Mouse (Mus musculus): ENCODE results near the gene Mb21d2. TPM values are rescaled to one million over a fixed set of nuclear protein-coding genes. Genes with fewer than 3 reads are reported as not detected.

Mb21d2 gene
- polyA plus RNA-seq, 1 experiment, result 20.4 TPM

DNA sequence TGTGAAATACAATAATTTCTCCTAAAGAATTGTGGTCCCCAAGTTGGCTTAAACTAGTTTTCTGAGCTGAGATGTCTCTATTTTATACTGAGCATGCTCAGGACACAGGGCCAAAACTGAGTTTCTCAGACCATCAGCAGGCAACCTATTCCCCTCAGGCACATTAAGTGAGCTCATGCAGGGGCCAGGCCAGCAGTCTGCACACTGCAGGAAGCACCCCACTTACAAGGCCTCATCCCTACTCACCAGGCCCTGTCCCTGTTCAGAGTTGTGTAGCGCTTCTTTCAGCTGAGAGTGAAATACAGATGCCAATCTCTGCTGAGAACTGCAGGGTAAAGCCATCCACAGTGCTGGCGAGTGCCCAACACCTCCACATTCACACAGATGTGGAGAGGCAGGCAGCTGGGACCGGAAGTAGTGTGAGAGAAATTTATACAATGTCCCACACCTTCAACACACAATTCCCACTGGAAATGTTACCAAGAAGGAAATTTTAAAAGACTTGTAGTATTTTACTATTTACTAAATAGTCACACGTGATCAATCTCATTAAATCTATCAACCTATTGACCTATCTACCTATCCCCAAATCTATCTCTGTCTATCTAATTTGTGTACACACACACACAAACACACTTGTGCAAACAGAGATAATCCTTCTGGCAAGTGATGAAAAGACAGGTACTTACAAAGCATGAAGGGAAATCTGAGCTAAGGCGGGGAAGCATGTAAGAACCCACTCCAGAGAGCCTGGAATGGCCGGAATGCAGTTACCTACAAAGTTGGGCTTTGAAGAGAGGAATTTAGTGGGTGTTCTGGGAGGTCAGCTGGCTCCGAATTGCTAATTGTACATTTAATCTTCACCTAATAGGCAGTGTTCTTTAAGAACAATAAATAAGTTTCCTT, 22.9 kb downstream of the Mb21d2 start:
- H3K9ac ChIP-seq (ENCODE audit: low read depth, poor library complexity, severe bottlenecking), result no peak overlapping the region
- H3K4me3 ChIP-seq (ENCODE audit: low read depth, low read length), result no peak overlapping the region
- H3K4me1 ChIP-seq (ENCODE audit: control insufficient read depth, insufficient read depth, low read length), result no peaks in the 10 kb centered on the region
- H3K27me3 ChIP-seq (ENCODE audit: control insufficient read depth, insufficient read depth, low read length, poor library complexity, severe bottlenecking), result no peaks in the 10 kb centered on the region
- H3K36me3 ChIP-seq (ENCODE audit: control insufficient read depth, insufficient read depth, low read length, poor library complexity, severe bottlenecking), result no peaks in the 10 kb centered on the region
- no peak overlapping the region for H3K27ac ChIP-seq (ENCODE audit: insufficient read depth, low read length)
- H3K9me3 ChIP-seq (replicated peaks; ENCODE audit: control insufficient read depth, insufficient read depth, low read length, poor library complexity, severe bottlenecking), result no peaks in the 10 kb centered on the region
- TF ChIP-seq POLR2A (IDR thresholded peaks at IDR 0.05; ENCODE audit: insufficient read depth, low read length) (no peak), CTCF (IDR thresholded peaks at IDR 0.05; ENCODE audit: low read depth, low read length) (no peak), EP300 (IDR thresholded peaks at IDR 0.05; ENCODE audit: insufficient read depth, low read depth, low read length) (no peak)

- H3K36me3 ChIP-seq (ENCODE audit: control insufficient read depth, insufficient read depth, low read length, poor library complexity, severe bottlenecking), result no peaks in the 10 kb centered on the region
- no peaks in the 10 kb centered on the region for H3K9me3 ChIP-seq (replicated peaks; ENCODE audit: control insufficient read depth, insufficient read depth, low read length, poor library complexity, severe bottlenecking)
- no peak for TF ChIP-seq POLR2A (IDR thresholded peaks at IDR 0.05; ENCODE audit: insufficient read depth, low read length)
- TF ChIP-seq EP300 (IDR thresholded peaks at IDR 0.05; ENCODE audit: insufficient read depth, low read depth, low read length), result no peak
- no peak for TF ChIP-seq CTCF (IDR thresholded peaks at IDR 0.05; ENCODE audit: low read depth, low read length)
- no peak overlapping the region for H3K9ac ChIP-seq (ENCODE audit: low read depth, poor library complexity, severe bottlenecking)
- no peaks in the 10 kb centered on the region for H3K4me1 ChIP-seq (ENCODE audit: control insufficient read depth, insufficient read depth, low read length)
- H3K27ac ChIP-seq (ENCODE audit: insufficient read depth, low read length), result no peak overlapping the region
- H3K4me3 ChIP-seq (ENCODE audit: low read depth, low read length), result no peak overlapping the region
- no peaks in the 10 kb centered on the region for H3K27me3 ChIP-seq (ENCODE audit: control insufficient read depth, insufficient read depth, low read length, poor library complexity, severe bottlenecking)
These were observed 23.7 kb downstream of the Mb21d2 start for GRCm38 (mm10) chr16:28905567-28906289.

GRCm38 (mm10) chr16:28902620-28903565, 26.6 kb downstream of the Mb21d2 start:
- no peak overlapping the region for H3K27ac ChIP-seq (ENCODE audit: insufficient read depth, low read length)
- no peaks in the 10 kb centered on the region for H3K9me3 ChIP-seq (replicated peaks; ENCODE audit: control insufficient read depth, insufficient read depth, low read length, poor library complexity, severe bottlenecking)
- no peak overlapping the region for H3K4me3 ChIP-seq (ENCODE audit: low read depth, low read length)
- no peaks in the 10 kb centered on the region for H3K36me3 ChIP-seq (ENCODE audit: control insufficient read depth, insufficient read depth, low read length, poor library complexity, severe bottlenecking)
- H3K4me1 ChIP-seq (ENCODE audit: control insufficient read depth, insufficient read depth, low read length), result no peaks in the 10 kb centered on the region
- H3K27me3 ChIP-seq (ENCODE audit: control insufficient read depth, insufficient read depth, low read length, poor library complexity, severe bottlenecking), result no peaks in the 10 kb centered on the region
- no peak overlapping the region for H3K9ac ChIP-seq (ENCODE audit: low read depth, poor library complexity, severe bottlenecking)
- TF ChIP-seq CTCF (IDR thresholded peaks at IDR 0.05; ENCODE audit: low read depth, low read length), result no peak
- no peak for TF ChIP-seq POLR2A (IDR thresholded peaks at IDR 0.05; ENCODE audit: insufficient read depth, low read length)
- TF ChIP-seq EP300 (IDR thresholded peaks at IDR 0.05; ENCODE audit: insufficient read depth, low read depth, low read length), result no peak

GRCm38 (mm10) chr16:28899161-28899540, 30.3 kb downstream of the Mb21d2 start:
- H3K27me3 ChIP-seq (ENCODE audit: control insufficient read depth, insufficient read depth, low read length, poor library complexity, severe bottlenecking), result no peaks in the 10 kb centered on the region
- no peak overlapping the region for H3K27ac ChIP-seq (ENCODE audit: insufficient read depth, low read length)
- no peaks in the 10 kb centered on the region for H3K4me1 ChIP-seq (ENCODE audit: control insufficient read depth, insufficient read depth, low read length)
- no peaks in the 10 kb centered on the region for H3K36me3 ChIP-seq (ENCODE audit: control insufficient read depth, insufficient read depth, low read length, poor library complexity, severe bottlenecking)
- no peak for TF ChIP-seq CTCF (IDR thresholded peaks at IDR 0.05; ENCODE audit: low read depth, low read length)
- TF ChIP-seq POLR2A (IDR thresholded peaks at IDR 0.05; ENCODE audit: insufficient read depth, low read length), result no peak
- TF ChIP-seq EP300 (IDR thresholded peaks at IDR 0.05; ENCODE audit: insufficient read depth, low read depth, low read length), result no peak
- no peak overlapping the region for H3K9ac ChIP-seq (ENCODE audit: low read depth, poor library complexity, severe bottlenecking)
- no peak overlapping the region for H3K4me3 ChIP-seq (ENCODE audit: low read depth, low read length)
- H3K9me3 ChIP-seq (replicated peaks; ENCODE audit: control insufficient read depth, insufficient read depth, low read length, poor library complexity, severe bottlenecking), result no peaks in the 10 kb centered on the region

DNA sequence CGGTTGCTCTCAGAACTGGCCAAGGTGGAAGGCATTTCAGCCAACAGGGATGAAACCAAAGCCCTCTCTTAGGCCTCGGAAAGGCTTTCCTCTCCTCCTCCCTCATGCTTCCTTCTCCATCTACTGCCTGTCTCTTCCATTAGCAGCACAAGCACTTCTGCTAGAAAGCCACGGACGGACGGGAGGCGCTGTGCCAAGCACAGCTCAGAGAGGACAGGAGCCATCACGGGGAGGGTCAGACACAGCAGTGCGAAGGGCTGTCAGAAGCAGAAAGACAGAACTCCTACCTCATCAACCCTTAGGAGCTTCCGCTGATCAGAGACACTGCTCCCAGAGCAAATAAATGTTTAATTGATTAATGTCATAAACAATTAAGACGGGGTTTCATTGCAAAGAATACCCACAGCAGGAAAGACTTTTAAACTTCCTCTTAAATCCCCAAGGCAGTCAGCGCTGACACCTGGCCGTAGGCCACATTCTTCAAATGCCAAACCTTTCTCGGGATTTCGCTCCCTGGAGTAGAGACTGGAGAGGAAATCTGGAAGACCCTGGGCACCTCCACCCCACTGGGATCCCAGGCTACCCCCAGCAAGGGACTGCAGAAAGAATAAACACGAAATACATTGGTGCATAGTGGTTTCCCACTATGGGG, 30.8 kb downstream of the Mb21d2 start:
- Histone ChIP-seq H3K36me3 (ENCODE audit: control insufficient read depth, insufficient read depth, low read length, poor library complexity, severe bottlenecking) (no peaks in the 10 kb centered on the region), H3K27me3 (ENCODE audit: control insufficient read depth, insufficient read depth, low read length, poor library complexity, severe bottlenecking) (no peaks in the 10 kb centered on the region), H3K4me1 (ENCODE audit: control insufficient read depth, insufficient read depth, low read length) (no peaks in the 10 kb centered on the region), H3K4me3 (ENCODE audit: low read depth, low read length) (no peak overlapping the region), H3K27ac (ENCODE audit: insufficient read depth, low read length) (no peak overlapping the region), H3K9me3 (replicated peaks; ENCODE audit: control insufficient read depth, insufficient read depth, low read length, poor library complexity, severe bottlenecking) (no peaks in the 10 kb centered on the region), H3K9ac (ENCODE audit: low read depth, poor library complexity, severe bottlenecking) (no peak overlapping the region)
- TF ChIP-seq CTCF (IDR thresholded peaks at IDR 0.05; ENCODE audit: low read depth, low read length), result no peak
- TF ChIP-seq POLR2A (IDR thresholded peaks at IDR 0.05; ENCODE audit: insufficient read depth, low read length), result no peak
- no peak for TF ChIP-seq EP300 (IDR thresholded peaks at IDR 0.05; ENCODE audit: insufficient read depth, low read depth, low read length)
